Mouse (Mus musculus) ES-Bruce4 (cell line): ENCODE measurements around the gene Drc1. TPM values are rescaled to one million over a fixed set of nuclear protein-coding genes. Genes with fewer than 3 reads are reported as not detected.

Experiments used
- H3K27ac ChIP-seq: 2 replicates; pipeline ENCODE4 v1.5.1; 2012; ENCODE audit warnings: low read length, inconsistent platforms; ENCODE audit not compliant: insufficient read depth
- H3K27me3 ChIP-seq: 2 replicates; pipeline ENCODE4 v1.6.1; 2012; ENCODE audit warnings: mild to moderate bottlenecking, low read length, inconsistent platforms; ENCODE audit not compliant: control insufficient read depth, poor library complexity, insufficient read depth, severe bottlenecking
- H3K36me3 ChIP-seq: 2 replicates; pipeline ENCODE4 v1.6.1; 2012; ENCODE audit warnings: inconsistent platforms, mild to moderate bottlenecking, low read length, moderate library complexity; ENCODE audit not compliant: control insufficient read depth, poor library complexity, insufficient read depth, severe bottlenecking
- H3K4me1 ChIP-seq: one replicate; pipeline ENCODE4 v1.8.1; 2011; ENCODE audit warnings: low read length; ENCODE audit not compliant: control insufficient read depth, insufficient read depth
- H3K4me3 ChIP-seq: 2 replicates; pipeline ENCODE4 v1.5.1; 2011; ENCODE audit warnings: low read depth, mild to moderate bottlenecking, low read length
- H3K9ac ChIP-seq: 2 replicates; pipeline ENCODE4 v1.6.1; 2012; ENCODE audit warnings: low read depth, mild to moderate bottlenecking, inconsistent platforms; ENCODE audit not compliant: poor library complexity, severe bottlenecking
- H3K9me3 ChIP-seq: replicated peaks from 2 replicates; pipeline ENCODE4 v1.6.1; 2012; ENCODE audit warnings: mild to moderate bottlenecking, low read length, inconsistent platforms; ENCODE audit not compliant: control insufficient read depth, poor library complexity, insufficient read depth, severe bottlenecking
- CTCF ChIP-seq: IDR thresholded peaks from one replicate; pipeline ENCODE4 v1.8.1; 2011; ENCODE audit warnings: low read depth, low read length
- EP300 ChIP-seq: IDR thresholded peaks from 2 replicates; pipeline ENCODE4 v1.6.1; 2011; ENCODE audit warnings: low read depth, low read length; ENCODE audit not compliant: insufficient read depth
- POLR2A ChIP-seq: IDR thresholded peaks from one replicate; pipeline ENCODE4 v1.8.1; 2011; ENCODE audit warnings: low read length; ENCODE audit not compliant: insufficient read depth
- polyA plus RNA-seq: library from polyadenylated mRNA; stranded (reverse); fragments of >200 nt; gene quantifications from 2 replicates; pipeline ENCODE4 v1.2.4, GENCODE M21; 2011; ENCODE audit warnings: low read depth; ENCODE audit not compliant: missing spikeins, insufficient read depth, insufficient read length

Drc1 gene
- polyA plus RNA-seq, 1 experiment: 2.0 TPM

- Histone ChIP-seq H3K4me3 (no peak overlapping the region), H3K27ac (no peak overlapping the region), H3K36me3 (no peaks in the 10 kb centered on the region), H3K27me3 (no peaks in the 10 kb centered on the region), H3K9ac (no peak overlapping the region), H3K9me3 (no peaks in the 10 kb centered on the region), H3K4me1 (peaks cover 4% of the 10 kb centered on the region)
- TF ChIP-seq CTCF: no peak
- TF ChIP-seq EP300: no peak
- TF ChIP-seq POLR2A: no peak
These were observed 1.7 kb upstream of the Drc1 start for GRCm38 (mm10) chr5:30279446-30279845.

GRCm38 (mm10) chr5:30280864-30281263 lies 324 bp upstream of the Drc1 start:
- TF ChIP-seq EP300 (no peak), POLR2A (no peak), CTCF (no peak)
- Histone ChIP-seq H3K4me1 (peaks cover 4% of the 10 kb centered on the region), H3K9ac (no peak overlapping the region), H3K27ac (no peak overlapping the region), H3K36me3 (no peaks in the 10 kb centered on the region), H3K27me3 (no peaks in the 10 kb centered on the region), H3K4me3 (peak overlapping the region; percentile 74), H3K9me3 (no peaks in the 10 kb centered on the region; the same call in 1 of the 2 replicates)

GRCm38 (mm10) chr5:30285944-30286799 lies 5.0 kb downstream of the Drc1 start:
- TF ChIP-seq EP300 (no peak), POLR2A (no peak), CTCF (no peak)
- Histone ChIP-seq H3K27me3 (no peaks in the 10 kb centered on the region), H3K9ac (no peak overlapping the region), H3K36me3 (no peaks in the 10 kb centered on the region), H3K9me3 (no peaks in the 10 kb centered on the region; the same call in 1 of the 2 replicates), H3K4me3 (no peak overlapping the region), H3K27ac (no peak overlapping the region), H3K4me1 (no peaks in the 10 kb centered on the region)

- no peak overlapping the region for H3K27ac ChIP-seq
- no peaks in the 10 kb centered on the region for H3K36me3 ChIP-seq
- H3K9me3 ChIP-seq: no peaks in the 10 kb centered on the region; the same call in 1 of the 2 replicates
- no peaks in the 10 kb centered on the region for H3K4me1 ChIP-seq
- no peaks in the 10 kb centered on the region for H3K27me3 ChIP-seq
- no peak overlapping the region for H3K9ac ChIP-seq
- no peak overlapping the region for H3K4me3 ChIP-seq
- TF ChIP-seq POLR2A: no peak
- no peak for TF ChIP-seq EP300
- TF ChIP-seq CTCF: no peak
These were observed 6.1 kb downstream of the Drc1 start for GRCm38 (mm10) chr5:30287106-30287882.

- Histone ChIP-seq H3K27me3 (no peaks in the 10 kb centered on the region), H3K4me3 (no peak overlapping the region), H3K9ac (no peak overlapping the region), H3K4me1 (no peaks in the 10 kb centered on the region), H3K9me3 (no peaks in the 10 kb centered on the region), H3K27ac (no peak overlapping the region), H3K36me3 (no peaks in the 10 kb centered on the region)
- no peak for TF ChIP-seq POLR2A
- no peak for TF ChIP-seq EP300
- TF ChIP-seq CTCF: no peak
These were observed 59.6 kb downstream of the Drc1 start for GRCm38 (mm10) chr5:30340815-30341214.
